Mouse (Mus musculus): ENCODE data around the gene Men1.

DNA sequence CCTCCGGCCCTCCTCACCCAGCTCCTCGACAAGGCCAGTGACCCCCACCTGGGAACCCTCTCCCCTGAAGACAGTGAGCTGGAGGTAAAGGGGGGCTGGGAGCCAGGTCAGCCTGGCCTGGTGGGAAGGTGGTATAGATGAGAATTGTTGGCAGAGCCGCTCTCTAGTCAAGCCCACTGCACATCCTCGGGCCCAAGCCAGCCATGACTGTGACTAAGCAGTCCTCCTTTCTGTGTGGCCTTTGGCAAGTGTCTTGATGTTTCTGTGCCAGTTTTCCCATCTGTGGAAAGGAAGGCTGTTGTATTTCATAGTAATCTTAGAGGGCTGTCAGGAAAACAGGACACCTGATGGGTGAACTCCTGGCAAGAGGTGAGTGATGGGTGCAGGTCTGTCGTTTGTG is 9.2 kb downstream of the Men1 start:
- TF ChIP-seq POLR2A (IDR thresholded peaks at IDR 0.05; ENCODE audit: low read depth, low read length): no peak
- no peak for TF ChIP-seq CTCF (IDR thresholded peaks at IDR 0.05; ENCODE audit: extremely low read depth, insufficient read length, insufficient replicate concordance, low read depth, low read length)
